Mouse (Mus musculus) 3T3-L1 (cell line): ENCODE measurements at regions not wholly inside any gene's neighbourhood (a gene's known extent, or its start where the extent isn't known, plus 50 kb on each side); places are given as distances from the start of the nearest gene placed in this dataset.

Source experiments
- DNase-seq: peaks from one replicate; pipeline ENCODE4 v3.0.0-alpha.2; 2015; ENCODE audit warnings: low read depth, low spot score

DNA sequence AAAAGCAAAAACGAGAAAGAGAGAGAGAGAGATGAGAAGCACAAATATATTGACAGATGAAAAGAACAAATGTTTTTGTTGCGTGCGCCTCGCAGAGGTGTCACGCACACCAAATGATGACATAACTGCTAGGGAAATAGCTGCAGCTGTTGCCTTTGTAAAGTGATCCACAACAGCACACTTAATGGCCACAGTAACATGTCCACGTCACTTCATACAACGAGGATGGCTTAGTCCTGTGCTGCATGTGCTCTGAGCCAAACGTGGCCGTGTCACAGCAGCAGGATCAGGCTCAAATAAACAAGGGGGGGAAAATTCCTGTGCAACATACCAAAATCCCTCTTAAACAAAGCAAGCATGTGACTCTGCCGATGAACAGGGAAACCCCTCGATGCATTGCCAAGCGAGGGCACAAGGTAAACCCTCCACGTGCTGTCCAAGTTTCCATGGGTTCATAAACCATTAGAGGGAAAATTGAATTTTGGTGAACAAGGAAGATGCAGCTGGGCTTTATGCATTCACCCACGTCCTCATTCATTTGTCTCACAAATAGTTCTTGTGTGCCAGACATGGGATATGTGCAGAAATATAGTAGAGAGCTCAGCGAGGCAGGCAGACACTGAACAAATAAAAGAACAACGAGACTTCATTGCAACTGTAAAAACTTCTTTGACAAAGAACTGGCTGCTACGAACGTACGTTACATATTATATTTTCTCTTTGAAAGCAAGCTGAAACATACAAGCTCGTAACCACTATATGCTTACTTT, 223.0 kb upstream of the Pard3b start:
- no peak for DNase-seq

DNA sequence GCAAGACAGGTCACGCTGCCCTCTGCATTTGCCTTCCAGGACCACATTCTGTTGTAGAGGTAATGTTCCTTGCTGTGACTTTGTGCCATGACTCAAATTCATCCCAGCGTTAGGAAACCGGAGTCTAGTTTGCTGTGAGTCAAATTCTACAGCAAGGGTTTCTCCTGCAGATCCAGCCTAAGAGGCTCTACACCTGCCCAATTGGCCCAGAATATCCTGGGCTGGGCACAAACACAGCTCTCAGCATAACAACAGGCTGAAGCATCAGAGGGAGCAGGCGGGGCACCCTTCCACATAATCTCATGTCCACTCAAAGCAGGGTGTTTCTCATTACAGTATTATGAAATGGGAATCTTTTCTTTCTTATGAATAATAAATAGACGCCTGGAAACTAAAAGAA, 220.2 kb upstream of the Pard3b start:
- DNase-seq, result no peak

DNA sequence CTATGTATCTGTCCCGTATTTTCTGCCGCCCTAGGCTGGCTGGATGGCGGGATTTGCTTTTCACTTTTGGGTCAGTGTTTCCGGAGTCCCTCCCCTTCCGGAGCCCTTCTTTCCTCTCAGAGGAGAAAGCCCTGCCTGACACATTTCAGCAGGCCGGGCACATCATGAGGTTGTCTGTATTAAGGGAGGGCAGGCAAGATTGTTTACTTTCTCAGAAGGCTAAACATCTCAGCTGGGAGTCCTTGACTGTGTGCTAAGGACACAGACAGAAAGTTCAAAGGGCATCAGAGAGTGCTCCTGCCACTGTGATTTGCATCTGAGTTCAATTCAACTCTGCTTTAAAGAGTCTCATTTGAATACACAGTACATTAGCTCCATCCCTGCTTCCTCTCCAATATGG, 218.8 kb upstream of the Pard3b start:
- DNase-seq, result no peak

DNA sequence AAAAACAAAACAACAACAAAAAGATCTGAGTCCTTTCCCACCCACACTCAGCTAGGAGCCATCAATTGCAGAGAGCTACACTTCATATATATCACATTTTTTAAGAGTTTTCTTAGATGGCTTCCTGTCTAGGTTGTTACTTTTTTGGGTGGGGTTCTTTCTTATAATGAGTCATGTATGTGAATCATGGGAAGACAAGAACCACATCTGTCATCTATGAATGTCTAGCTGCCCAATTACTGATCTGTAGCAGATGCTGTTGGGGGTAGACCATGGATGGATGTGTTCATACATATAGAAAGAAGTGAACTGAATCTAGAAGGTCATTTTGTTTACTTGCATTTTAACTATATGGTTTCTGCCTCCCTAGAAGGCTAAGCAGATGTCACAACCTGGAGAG, 215.4 kb upstream of the Pard3b start:
- peak; percentile 47 for DNase-seq

DNA sequence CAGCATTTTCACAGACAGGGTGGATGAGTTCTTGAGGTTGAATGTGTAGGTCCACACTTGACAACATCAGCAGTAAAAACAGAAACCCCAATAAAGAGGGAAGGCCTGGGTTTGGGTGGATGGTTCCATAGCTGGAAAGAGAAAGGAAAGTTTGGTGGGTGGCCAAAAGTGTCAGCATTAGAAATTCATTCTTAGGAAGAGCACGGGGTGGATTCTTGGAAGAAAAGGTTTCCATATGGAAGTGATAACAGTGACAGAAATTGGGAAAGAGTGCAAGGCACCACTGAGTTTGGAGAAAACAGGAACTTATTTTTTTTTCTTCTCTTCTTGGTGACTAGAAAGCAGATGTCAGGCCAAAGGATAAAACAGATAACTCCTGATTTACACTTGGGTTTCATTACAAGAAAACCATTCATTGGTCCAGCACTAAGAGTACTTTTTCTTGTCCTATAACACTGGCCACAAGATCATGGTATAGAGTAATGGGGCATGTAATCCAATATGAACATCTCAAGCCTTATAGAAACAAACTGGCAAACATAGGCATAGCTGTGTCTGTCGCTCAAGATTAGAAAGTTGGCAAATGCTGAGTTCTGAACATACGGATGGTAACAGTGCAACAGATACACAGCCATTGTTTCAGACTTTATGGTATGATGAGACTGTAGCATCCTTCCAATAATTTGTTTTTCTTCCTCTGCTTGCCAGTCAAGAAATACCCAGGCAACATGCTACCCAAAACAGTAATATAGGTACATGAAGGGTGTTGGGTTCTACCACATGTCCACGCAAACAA, 209.7 kb upstream of the Pard3b start:
- peak; percentile 6 for DNase-seq

DNA sequence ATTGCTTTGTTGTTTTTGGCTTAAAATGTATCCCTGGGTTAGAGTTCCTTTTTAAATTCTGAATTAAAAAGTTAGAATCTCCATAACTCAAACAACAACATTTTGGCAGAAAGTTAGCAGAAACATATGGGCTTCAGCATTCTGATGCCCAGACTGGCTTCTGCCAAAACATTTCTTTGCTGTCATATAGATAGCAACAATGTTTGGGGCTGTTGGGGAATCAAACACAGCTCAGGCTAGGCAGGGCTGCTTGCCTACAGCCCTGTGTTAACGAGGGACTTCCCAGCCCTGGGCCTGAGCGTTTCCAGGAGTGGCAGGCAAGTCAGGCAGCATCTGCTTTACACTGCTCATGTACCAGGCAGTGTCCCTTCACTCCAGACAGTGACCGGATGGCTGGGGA, 201.0 kb upstream of the Pard3b start:
- DNase-seq, result no peak

DNA sequence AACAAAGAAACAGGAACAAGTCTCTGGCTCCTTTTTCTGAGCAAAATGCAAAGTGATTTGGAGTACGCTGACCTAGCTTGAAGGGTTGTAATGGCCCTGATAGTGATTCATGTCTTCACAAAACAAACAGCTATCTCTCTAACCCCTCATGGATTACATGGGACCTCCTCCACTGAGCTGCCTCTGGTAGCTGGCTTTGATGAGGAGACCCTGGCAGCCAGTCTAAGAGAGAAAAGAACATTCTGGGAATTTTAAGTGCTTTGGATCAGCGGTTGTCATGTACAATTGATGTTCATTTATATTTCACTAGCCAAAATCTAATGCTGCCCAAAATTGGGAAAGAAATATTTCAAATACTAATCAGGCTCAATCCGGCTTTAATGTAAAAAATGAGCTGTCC, 177.2 kb upstream of the Pard3b start:
- DNase-seq, result no peak

DNA sequence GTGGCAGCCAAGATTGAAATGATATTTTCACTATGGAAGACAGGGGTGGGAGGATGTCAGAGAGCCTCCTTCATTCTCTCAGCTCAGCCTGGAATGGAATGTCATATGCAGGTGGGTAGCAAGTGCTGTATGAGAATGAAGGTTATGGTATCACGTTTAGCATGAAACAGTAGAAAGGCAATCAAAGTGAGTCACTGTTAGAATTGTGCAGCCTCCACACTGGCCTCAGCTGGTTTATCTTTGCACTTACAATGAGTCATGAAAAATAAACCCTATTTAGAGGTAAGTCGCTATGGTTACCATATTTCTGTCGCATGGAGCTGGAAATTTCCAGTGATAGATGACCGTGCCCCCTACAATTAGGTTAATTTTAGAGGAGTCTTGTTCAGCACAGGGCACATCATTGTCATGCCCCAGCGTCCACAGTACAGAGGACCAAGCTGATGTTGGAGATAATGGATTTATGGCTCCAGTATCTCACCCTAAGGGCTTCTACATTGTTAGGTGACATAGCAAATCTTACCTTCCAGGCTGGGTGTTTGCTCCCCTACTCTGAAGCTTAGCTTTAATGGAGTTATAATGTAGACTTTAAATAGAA, 167.9 kb upstream of the Pard3b start:
- DNase-seq, result peak; percentile 3

DNA sequence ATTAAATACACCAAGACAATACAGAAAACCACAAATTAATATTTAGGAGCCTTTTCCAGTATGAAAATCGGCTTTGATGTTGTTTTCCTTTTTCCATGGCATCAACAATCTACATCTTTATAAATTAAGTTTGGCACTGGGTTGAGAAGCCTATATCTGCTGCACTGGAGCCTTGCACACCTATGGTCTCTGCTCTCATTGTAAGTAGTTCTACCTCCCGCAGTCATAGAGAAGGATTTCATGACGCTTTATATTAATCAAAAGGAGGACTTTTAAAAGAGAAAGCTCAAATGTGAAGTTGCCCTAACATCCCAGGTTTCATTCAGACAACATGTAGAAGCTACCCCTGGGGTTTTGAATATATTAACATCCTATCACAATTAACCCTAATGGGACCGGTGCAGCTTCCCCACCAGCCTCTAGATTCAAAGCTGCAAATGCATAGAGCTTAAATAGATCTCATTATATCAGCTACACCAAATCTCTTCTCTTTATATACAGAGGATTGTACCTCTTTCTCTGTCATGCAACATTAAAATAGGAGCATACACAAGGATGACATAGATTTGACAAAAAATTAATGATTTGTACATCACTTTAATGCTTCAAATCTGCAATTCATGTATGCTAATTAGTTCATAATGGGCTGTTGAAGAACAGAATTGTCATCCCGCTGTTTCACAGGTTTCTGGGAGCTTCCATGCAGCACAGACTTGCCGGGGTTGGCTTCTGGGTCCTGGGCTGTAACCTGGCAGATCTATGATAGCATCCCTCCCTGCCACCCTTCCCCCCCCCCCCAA, 166.6 kb upstream of the Pard3b start:
- no peak for DNase-seq

DNA sequence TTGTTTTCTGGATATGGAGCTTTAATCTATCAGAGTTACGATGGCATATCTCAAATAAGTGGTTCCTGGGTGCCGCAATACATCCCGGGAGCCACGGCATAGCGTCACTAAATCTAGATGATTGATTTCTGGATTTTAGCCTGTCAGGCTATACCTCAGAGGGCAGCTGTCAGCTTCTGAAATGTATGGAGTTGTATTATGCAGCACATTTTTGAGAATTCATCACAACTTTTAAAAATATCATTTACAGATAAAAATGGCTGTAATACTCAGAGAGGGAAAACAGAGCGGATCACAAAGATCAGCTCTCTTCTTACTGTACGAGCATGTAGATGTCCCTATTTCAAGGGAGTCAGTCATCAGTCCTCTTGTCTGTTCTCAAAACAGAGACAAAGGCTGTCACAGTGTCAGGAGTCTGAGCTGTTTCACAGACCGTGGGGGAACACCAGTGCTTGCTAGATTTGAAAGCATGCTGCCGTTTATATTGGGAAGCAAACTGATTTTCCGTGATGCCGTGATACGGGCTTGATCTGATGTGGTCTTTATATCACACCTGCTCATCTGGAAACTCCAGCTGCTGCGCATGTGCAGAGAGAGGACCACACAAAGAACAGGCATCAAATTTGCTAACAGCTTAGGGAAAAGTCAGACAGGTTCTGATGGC, 165.9 kb upstream of the Pard3b start:
- no peak for DNase-seq

DNA sequence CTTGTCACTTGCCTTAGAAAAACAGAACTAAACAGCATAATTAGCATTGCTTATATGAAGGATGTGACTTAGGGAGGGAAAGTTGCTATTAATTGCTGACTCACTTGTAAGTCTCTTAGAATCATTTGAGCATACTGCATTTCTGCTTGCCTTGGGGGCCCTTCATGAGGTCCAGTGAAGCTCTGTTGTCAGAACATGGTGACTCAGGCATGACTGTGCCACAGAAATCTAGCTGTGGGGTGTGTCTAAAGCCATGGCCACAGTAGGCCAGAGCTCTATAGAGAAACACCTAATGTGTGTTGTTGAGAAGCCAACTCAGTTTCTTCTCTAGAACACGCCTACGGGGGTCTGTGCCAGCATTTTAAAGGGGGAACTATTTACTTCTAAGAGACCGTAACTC, 153.2 kb upstream of the Pard3b start:
- peak; percentile 28 for DNase-seq

DNA sequence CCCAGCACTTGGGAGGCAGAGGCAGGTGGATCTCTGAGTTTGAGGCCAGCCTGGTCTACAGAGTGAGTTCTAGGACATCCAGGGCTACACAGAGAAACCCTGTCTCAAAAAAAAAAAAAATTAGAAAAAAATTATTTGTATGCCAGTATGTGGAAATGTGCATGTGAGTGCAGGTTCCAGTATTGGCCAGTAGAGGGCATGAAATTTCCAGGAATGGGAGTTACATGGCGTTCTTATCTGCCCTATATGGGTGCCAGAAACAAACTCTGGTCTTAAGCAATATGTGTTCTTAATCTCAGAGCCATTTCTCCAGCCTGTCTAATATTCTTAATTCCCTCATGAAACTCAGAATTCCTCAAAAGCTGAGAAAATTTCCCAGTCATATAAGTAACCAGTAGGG, 113.7 kb upstream of the Pard3b start:
- DNase-seq, result peak; percentile 5

DNA sequence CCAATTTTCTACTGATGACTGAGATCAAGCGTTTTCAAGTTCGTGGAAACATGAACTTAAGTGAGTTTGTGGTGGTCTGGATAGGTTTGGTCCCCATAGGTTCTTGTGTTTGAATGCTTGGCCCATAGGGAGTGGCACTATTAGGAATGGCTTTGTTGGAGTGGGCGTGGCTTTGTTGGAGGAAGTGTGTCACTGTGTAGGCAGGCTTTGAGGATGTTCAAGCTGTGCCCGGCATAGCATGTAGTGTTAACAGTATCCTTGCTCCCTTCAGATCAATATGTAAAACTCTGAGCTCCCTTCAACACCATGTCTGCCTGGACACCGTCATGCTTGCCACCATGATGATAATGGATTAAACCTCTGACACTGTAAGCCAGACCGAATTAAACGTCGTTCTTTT, 112.7 kb upstream of the Pard3b start:
- no peak for DNase-seq

DNA sequence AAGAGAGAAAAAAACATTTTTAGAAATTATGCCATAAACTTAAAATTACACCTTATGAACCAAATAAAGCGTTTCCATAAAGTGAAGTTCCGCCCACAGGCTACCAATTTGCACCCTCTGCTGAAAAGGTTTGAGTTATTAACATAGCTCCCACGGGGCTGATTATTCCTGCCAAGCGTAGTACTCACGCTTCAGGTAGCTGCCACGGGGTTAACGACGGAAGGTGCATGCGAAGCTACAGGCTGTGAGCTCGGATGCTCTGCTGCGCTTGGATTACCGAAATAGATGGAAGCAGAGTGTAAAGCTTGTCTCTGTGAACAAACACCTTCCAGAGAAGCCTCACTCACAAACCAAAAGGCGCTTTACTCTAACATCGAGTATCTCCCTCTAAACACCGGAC, 109.9 kb upstream of the Pard3b start:
- DNase-seq, result no peak

DNA sequence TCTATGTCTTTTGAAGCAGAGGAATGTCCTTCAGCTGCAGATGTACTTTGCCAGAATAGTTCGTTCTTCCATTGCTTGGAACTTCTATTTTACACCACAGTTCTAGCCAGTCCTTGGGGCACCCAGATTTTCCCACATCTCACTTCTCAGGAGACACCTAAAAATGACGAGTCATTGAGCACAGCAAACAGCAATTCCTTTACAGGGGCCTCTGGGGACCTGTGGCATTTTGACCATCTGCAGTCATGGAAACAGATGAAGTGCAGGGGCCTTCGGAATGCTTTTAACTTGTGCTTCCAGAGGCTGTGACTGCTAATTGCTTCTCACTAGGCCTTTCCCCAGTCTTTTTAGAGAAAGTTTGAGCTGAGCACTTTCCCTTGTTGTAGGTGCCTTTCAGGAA, 108.5 kb upstream of the Pard3b start:
- DNase-seq, result no peak

DNA sequence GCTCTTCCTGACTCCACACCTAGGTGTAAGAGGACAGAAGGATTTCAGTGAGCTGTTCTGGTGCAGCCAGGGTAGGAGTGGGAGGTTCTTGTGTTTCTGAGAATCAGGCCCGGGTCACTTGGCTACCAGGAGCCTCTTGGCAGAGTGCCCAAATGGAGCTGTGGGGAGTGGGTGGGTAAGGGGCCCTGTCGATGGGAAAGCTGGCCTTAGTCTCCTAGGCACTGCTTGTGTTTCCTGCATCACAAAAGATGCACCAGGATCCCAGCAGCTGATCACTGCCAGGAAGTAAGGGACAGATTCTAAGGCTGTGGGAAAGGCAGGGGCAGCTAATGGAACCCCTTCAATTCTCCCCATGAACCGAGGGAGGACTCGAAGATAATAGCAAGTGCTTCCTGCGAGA, 107.1 kb upstream of the Pard3b start:
- no peak for DNase-seq

DNA sequence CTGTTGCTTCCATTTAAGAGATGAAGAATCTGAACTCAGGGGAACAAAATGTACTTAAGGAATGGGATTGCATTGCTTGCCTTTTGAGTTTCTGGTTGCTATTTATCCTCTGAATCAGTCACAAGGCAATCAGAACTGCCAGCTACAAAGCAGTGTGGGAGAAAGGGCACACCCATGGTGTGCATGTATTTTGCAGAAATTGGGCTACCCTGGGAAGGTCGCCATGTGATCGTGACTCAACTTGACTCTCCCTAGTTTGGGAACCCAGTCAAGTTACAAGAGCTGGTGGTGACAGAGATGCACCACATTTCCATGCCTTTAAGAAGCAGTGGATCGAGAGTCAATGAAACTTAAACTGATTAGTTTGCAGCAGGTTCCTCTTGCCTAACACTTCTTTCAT, 98.5 kb upstream of the Pard3b start:
- DNase-seq, result peak; percentile 4

DNA sequence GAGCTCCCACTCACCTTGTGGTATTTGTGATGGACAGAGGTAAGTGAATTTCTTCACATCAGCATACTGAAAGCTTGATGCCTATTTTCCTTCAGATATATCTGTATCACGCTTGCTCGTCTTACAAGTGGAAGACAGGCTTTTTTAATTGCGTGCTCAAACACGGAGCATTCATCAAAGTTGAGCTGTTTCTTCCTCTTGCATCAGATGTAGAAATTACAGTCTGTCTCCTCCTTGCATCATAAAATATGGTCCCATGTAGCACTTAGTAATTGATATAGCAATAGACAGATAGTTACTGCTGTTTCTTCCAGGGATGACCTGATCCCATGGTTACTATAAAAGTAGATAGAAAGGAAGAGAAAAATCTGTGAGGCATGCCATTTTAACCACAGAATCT, 97.5 kb upstream of the Pard3b start:
- DNase-seq, result no peak

DNA sequence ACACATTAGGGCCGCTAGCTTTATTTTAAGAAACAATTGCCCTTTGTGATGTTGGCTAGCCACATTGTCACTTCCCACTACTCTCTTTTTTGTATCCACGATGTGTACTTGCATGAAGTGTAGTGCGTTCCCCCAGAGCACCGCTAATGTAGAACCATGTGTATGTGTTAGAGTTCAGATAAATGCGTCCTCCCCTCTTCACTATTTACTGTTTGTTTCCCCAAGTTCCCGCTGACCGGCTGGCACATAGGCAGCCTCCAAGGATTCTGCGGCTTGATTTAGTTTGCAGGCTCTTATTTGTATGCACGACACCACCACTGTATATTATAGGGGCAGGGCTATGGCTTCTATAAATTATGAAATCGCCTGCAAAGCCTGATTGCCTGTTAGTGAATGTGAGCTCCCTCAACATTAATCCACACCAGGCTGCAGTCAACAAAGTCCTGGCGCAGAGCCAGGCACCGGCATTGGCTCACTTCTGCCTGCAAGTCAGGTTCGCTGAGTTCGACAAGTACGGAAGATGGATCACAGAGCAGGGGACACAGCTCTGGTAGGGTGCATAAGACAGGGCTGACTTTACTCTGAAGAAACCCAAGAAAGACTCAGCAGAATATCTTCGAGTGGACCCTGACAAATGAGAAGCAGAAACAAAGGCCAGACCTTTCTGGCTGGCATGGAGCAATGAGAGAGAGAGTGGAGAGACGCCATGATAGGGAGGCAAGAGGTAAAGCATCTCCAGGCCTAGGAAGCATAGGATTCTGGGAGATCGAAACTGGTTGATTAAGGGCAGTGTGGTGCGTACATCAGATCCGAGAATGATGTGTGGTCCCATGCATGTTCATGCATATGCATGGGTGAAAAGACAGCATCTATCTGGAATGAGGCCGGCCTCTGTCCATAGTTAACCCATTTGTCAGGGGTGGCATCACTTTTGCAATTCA, 85.8 kb upstream of the Pard3b start:
- no peak for DNase-seq

DNA sequence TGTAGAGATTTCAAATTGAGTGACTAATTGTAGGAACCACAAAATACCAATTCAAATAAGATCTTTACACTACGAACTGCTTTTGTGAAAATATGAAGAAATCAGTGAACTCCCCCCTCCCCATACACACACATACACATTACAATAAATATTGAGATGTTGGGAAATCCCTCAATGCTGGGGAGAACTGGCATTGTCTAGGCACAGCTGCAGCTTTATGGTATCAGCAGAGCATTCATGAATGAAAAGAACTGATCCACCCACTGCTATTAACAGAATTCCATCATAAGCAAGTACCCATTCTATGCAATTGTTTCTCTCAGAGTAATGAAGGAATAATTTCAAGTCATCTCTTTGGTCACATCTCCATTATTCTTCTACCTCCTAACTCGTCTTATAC, 79.1 kb upstream of the Pard3b start:
- no peak for DNase-seq
